23 mouse cellular contexts compared by ENCODE assay signal in genomic region chr4:119403431-119403830, GRCm38 (mm10). TPM values are rescaled to one million over a fixed set of nuclear protein-coding genes. Genes with fewer than 3 reads are reported as not detected.
"Had no signal": no experiment of that assay in that cellular context is flagged by ENCODE, and none has a peak within 500 bp of the region (broad histone marks: within the 10 kb centered on the region; RNA-seq: fewer than 3 reads in every experiment).

No protein-coding gene starts in this region.

- H3K36me3 ChIP-seq: stomach, embryonic 15.5 days had no signal

- H3K9ac ChIP-seq: lung, embryonic 14.5 days; midbrain, embryonic 12.5 days; neural tube, embryonic 13.5 days; neural tube, embryonic 15.5 days; stomach, embryonic 15.5 days had no signal

- H3K27me3 ChIP-seq: midbrain, embryonic 12.5 days; neural tube, embryonic 13.5 days; neural tube, embryonic 15.5 days; stomach, embryonic 15.5 days had no signal

- H3K4me3 ChIP-seq: midbrain, embryonic 10.5 days; midbrain, embryonic 12.5 days; myocyte; neural tube, embryonic 13.5 days; neural tube, embryonic 15.5 days; stomach, embryonic 15.5 days had no signal

- H3K4me1 ChIP-seq: midbrain, embryonic 10.5 days; midbrain, embryonic 12.5 days; neural tube, embryonic 13.5 days; neural tube, embryonic 15.5 days; stomach, embryonic 15.5 days had no signal

- H3K27ac ChIP-seq: midbrain, embryonic 10.5 days; midbrain, embryonic 12.5 days; neural tube, embryonic 13.5 days; neural tube, embryonic 15.5 days; stomach, embryonic 15.5 days; stomach, postnatal 0 days had no signal

- DNase-seq: lung, adult 18-20 months; lung, embryonic 14.5 days; lung, postnatal 10 days; lung, postnatal 4 days; midbrain, embryonic 14.5 days; retina, postnatal 1 day; right cerebral cortex, adult 18-20 months; right cerebral cortex, postnatal 25 days; right cerebral cortex, postnatal 4 days; spleen, adult 18-20 months; thymus, adult 2 months; thymus, postnatal 25 days; thymus, postnatal 4 days had no signal

- H3K9me3 ChIP-seq: stomach, embryonic 15.5 days had no signal

RNA-seq across cellular contexts. Expression of gene Ccdc30, which starts 11.9 kb away (rescaled TPM):
- total RNA-seq: megakaryocyte, adult 5-6 weeks had no signal

RNA-seq across cellular contexts. Expression of gene Zmynd12, which starts 19.2 kb away (rescaled TPM):
- total RNA-seq: megakaryocyte, adult 5-6 weeks; megakaryocyte-erythroid progenitor cell, adult 5-6 weeks had no signal
- polyA plus RNA-seq: midbrain, embryonic 10.5 days; neural tube, embryonic 11.5 days had no signal
